Mouse (Mus musculus) induced T-regulatory cell, adult 2 months (primary cell): ENCODE measurements at regions not wholly inside any gene's neighbourhood (a gene's known extent, or its start where the extent isn't known, plus 50 kb on each side); places are given as distances from the start of the nearest gene placed in this dataset.
"Not testable (repeated sequence)": the region's sequence is repeated elsewhere in the genome, so short reads cannot be mapped to it uniquely, and the experiment has no call there.

Experiments used
- DNase-seq: peaks from one replicate; pipeline ENCODE4 v3.0.0-alpha.2; 2012; ENCODE audit warnings: low read depth

GRCm38 (mm10) chr7:64032921-64033354 lies 94.2 kb upstream of the Klf13 start:
- DNase-seq, result no peak

- DNase-seq, result no peak
Measured at GRCm38 (mm10) chr7:64030650-64031049, 91.9 kb upstream of the Klf13 start.

- DNase-seq, result no peak
Measured at GRCm38 (mm10) chr7:64027100-64027499, 88.4 kb upstream of the Klf13 start.

DNA sequence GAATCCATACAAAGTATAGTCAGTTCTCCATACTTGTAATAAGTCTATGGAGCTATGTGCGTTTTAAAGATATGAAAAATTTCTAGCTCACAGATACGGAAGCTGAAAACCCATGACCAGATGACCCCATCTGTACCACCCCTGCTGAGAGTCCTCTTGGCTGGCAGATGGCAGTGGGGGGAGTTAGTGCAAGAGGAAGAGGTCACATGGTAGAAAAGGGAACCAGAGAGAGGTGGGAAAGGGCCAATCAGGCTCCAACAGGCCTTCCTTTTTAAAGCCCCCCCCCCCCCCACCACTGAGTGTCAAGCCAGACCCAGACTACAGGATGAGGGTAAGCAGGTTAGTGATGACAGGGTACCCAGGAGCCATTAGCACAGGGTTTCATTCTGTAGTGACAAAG lies 86.4 kb upstream of the Klf13 start:
- DNase-seq, result no peak

DNA sequence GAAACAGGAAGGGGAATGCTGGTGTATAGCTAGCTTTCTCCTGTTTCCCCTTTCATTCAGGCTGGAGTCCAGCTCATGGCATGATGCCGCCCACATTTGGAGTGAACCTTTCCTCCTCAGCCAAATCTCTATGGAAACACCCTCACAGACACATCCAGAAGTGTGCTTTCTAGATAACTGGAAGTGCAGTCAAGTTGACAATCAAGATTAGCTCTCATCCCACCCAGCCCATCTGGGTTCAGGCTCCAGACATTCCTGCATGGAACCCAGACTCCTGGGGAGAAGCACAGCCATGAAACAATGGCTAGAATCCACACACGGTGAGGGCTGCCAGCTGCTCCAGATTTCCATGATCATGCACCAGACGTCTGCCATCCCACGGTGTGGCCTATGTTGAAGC lies 85.5 kb upstream of the Klf13 start:
- no peak for DNase-seq

DNA sequence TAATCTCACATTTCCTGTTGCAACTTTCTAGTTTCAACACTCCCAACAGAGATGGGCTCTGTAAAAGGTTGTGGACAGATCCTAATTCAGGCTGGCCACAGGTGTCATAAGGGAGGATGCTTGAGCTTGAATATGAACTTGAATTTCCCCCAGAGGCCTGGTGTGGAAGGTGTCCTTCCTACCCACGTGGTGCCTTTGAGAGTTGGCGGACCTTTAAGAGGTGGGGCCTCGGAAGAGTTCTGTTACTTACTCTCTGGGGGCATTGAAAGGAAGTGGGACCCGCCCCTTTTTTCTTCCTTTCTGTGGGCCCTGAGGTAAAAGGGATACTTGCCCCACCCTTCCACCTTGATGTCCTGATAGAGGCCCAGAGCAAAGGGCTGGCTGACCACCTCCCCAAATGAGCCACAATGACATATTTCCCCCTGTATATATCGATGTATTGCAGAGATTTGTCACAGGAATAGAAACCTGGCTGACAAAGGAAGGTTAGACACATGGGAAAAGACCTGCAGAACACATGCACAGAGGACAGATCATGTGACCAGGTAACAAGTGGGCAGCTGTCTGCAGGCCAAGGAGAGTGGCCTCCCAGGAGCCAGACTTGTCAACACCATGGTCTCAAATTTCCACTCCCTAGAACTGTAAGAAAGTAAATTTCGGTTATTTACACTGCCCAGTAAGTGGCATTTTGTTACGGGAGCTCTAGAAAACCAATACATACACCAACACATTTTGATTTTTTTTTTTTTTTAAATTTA lies 84.2 kb upstream of the Klf13 start:
- peak; percentile 57 for DNase-seq

DNA sequence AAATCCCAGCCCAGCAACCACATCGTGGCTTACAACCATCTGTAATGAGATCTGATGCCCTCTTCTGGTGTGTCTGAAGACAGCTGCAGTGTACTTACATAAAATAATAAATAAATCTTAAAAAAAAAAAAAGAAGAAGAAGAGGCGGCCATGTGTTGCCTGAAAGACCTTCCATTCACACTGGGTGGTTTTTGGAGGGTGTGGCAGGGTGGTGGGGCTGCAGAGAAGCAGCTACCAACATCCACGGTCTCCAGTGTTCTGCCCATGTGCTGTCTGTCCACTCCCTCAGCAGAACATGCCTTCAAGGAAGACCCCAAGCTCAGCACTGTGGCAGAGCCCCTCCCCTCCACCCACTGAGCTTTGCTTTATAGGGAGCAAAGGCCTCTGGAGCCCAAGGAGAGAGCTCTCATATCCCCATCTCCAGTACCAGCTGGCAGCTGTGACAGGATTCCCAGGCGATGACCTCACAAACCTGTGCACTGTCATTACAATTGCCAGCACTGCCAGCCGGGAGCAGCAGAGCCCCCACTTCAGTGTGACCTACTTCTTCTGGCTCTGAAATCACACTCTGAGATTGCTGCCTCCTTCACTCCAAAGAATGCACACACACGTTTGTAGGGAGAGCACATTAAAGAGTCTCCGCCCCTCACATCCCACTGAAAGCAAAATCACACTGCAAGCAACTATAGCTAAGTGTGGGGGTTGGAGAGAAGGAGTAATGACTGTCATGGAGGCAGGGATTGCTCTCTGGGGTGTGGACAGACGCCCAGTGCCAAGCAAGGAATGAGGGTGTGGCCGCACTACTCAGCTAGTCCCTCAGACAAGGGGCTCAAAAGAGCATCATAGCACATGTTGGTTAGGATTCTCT lies 82.8 kb upstream of the Klf13 start:
- no peak for DNase-seq

DNA sequence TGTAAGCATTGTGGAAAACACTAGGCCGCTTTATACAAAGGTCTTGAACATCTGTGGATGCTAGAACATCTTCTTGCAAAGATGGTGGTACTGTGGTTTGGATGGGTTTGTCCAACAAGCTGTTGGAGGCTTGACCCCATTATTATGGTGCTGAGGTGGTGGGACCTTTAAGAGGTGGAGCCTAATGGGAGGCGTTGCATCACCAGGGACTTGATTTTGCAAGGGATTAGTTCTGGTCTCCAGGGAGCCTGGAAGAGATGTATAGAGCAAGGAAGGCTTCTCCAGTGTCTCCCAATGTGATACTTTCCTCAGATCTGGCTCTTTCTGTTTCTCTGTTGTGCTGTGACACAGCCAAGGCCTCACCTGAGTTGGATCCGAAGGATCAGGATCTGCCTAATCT lies 79.4 kb upstream of the Klf13 start:
- DNase-seq, result no peak

DNA sequence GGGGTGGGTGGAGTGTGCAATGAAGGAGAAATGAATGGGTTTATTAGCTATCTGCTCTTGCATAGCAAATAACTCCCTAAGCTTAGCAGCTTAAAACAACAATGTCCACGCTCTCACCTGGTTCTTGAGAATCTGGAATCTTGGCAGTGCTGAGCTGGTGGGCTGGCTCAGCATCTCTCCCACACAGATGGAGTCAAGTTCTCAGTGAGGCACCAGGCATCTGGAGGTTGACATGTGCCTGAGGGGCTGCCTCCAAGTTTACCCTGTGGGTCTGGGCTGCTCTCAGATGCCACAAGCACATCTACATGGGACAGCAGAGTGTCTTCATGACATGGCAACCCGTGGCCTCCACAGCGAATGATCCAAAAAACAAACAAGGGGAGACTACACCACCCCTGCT lies 78.2 kb upstream of the Klf13 start:
- DNase-seq, result no peak

- not testable (repeated sequence) for DNase-seq
Measured at GRCm38 (mm10) chr7:64015136-64015535, 76.4 kb upstream of the Klf13 start.

- no peak for DNase-seq
Measured at GRCm38 (mm10) chr7:64014227-64014626, 75.5 kb upstream of the Klf13 start.

GRCm38 (mm10) chr7:64013023-64013547 lies 74.4 kb upstream of the Klf13 start:
- no peak for DNase-seq

DNA sequence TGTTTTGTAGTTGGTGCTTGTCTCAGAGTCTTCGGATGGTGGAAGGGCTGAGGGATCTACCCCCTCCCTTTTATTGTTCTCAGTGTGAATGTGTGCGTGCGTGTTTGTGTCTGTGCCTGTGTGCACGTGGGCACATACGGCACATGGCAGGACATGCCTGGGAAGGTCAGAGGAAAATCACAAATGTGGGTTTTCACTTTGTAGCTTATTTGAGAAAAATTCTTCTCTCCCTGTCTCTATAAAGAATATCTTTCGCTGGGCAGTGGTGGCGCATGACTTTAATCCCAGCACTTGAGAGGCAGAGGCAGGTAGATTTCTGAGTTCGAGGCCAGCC lies 73.5 kb upstream of the Klf13 start:
- peak; percentile 83 for DNase-seq

DNA sequence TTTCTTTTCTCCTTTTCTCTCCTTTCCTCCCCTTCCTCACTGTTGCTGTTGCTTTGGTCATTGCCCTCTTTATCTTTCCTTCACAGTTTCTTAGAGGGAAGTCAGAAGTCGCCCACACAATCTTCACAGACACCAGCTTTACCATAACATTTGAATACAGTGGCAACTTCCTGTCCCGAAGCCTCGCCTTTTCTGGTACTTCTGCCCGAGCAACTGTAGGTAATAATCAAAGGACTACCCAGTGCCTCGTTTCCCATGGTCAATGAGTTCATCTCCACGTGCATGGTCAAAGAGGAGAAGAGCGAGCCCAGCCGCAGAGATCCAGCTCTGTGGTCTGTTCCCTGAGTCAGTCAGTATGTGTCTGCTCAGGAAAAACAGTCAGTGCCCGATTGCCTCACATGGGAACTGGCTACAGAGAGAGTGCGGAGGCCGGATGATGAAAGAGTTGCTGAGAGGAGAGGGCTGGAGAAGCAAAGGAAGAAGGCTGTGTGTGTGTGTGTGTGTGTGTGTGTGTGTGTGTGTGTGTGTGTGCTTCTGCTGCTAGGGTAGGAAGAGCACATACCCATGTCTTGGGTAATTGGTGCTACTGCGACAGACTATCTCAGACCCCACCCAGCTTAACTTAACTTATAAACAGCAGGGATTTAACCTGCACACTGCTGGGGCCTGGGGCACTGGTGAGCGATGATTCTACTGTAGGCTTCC lies 73.0 kb upstream of the Klf13 start:
- peak; percentile 89 for DNase-seq

- DNase-seq, result no peak
Measured at GRCm38 (mm10) chr7:64010640-64011039, 71.9 kb upstream of the Klf13 start.

GRCm38 (mm10) chr7:64007766-64008165 lies 69.1 kb upstream of the Klf13 start:
- DNase-seq, result no peak

DNA sequence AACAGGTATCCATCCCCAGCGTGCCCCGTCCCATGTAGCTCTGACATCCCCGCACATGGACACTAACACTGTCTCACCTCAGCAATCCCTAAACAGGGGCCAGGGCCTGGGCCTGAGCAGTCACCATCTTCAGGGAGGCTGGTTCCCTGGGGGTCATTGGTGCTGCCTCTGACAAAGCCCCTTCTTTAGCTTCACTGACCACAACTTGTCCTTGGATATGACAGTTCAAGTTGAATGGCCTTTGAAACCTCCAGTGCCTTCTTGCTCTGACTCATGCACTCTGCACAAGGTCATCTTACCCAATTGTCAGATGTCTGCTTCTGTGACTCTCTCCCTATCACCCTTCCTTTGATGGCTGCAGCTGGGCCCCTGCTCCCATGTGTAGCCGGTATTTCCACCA lies 68.2 kb upstream of the Klf13 start:
- DNase-seq, result no peak

DNA sequence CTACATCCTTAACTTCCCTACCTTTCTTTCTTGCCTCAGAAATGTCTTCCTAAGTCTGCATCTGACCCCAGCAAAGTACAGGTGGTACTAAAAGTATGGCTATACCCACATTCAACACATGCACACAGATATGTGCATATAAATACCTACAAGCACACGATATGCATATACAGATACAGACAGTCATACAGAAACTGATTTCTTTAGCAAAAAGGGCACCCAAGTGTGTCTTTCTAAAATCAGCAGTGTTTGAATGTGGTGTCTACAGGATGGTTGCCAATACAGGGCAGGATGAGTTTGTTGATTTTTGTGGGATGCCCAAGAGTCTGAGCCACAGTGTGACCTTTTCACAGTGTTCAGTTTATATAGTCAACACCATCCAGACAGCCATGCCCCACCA lies 67.0 kb upstream of the Klf13 start:
- DNase-seq, result peak; percentile 60

DNA sequence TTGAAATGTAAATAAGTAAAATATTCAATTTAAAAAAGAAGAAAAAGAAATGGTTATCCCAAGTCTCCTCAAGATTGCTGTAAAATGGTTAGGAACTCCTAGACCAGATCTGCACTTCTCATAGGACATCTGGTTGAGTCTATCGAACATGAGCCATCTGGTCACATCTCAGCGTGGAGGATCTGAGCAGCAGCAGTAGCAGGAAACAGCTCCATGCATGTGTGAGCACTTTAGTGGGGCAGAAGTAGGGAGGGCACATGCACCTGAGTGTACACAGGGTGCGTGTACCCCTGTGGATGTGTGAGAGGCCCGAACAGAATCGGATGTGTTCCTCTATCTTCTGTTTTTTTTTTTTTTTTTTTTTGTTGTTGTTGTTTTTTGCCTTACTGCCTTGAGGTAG lies 65.2 kb upstream of the Klf13 start:
- no peak for DNase-seq

DNA sequence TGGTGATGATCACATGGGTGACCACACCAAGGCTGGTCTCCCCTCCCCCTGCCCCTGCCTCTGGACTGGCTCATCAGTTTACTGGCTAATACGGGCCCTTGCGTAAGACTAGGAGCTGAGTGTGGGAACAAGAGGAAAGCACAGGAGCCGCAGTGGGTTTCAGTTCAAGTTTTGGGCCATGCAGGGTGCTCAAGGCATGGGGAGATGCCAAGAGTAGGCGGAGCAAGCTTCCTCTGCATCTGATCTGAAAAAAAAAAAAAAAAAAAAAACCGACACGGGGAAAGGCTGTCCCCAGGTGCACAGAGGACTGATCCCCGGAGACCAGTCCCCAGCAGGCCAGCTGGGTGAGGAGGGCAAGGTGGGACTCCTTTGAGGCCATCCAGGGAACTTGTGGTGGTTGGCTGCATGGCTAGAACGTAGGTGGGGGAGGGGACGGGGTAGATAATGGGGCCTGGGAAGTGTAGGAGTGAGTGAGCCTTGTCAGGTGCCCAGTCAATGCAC lies 62.9 kb upstream of the Klf13 start:
- DNase-seq, result peak; percentile 73

DNA sequence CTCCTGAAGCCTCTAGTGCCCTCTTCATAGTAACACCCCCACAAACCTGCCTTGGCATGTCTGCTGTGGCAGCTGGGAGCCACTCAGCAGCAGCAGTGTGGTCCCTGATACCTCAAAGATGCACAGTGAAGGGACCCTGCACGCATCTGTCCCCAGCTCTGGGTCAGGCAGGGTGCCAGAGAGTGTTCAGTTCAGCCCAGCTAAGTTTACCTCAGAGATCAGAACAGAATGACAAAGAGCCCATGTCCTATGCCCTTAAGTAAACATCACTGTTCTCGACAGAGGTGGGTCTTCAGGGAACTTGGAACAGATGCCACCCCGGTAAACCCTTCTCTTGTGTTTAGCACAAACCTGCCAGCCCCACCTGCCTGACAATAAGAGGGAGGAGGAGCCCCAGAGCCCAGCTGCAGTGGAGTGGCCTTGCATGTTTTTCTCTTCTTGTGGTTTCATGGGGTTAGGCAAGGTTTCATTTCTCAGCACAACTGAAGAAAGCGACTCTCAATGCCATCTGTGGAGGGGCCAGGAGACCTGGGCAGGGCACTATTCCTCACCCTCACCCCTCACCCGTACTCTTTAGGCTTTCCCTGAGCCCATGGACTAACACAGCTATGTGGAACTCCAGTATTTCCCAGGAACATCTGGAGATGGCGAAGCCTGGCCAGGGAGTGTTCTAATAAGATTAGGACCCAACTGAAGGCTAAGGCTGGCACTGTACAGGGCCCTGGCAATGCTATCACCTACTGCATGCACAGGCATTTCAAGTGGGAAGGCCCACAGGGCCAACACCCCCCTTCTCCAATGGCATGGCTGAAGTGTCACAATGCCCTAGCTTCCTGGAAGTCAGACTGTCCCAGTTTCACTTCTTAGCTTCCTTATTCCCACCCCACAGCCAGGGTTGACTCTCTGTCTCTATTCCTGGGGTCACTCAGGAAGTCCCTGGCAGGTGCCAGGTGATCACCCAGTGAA lies 60.6 kb upstream of the Klf13 start:
- peak; percentile 84 for DNase-seq
